Mouse (Mus musculus) limb, embryonic 12.5 days (tissue): Measurements from ENCODE around the gene Parp8. TPM values are rescaled to one million over a fixed set of nuclear protein-coding genes. Genes with fewer than 3 reads are reported as not detected.
A peak's percentile ranks its signal among the peaks of the same experiment; 100 is the strongest.

Source experiments
- ATAC-seq: fragments of 200-750 bp; cut with Nextera tagmentation; 2 replicates; pipeline ENCODE4 v1.8.0; 2017; ENCODE audit warnings: low read depth, moderate TSS enrichment; ENCODE audit not compliant: insufficient number of reproducible peaks, insufficient read depth, low FRiP score, low TSS enrichment
- H3K27ac ChIP-seq: fragments of 300-500 bp; sonication (generic); 2 replicates; pipeline ENCODE4 v1.5.1; 2016; ENCODE audit warnings: mild to moderate bottlenecking, moderate library complexity
- H3K27me3 ChIP-seq: fragments of 300-500 bp; sonication (generic); 2 replicates; pipeline ENCODE4 v1.6.1; 2016; ENCODE audit warnings: mild to moderate bottlenecking, moderate library complexity
- H3K36me3 ChIP-seq: fragments of 300-500 bp; sonication (generic); 2 replicates; pipeline ENCODE4 v1.6.1; 2016; ENCODE audit warnings: mild to moderate bottlenecking, moderate library complexity
- H3K4me1 ChIP-seq: fragments of 300-500 bp; sonication (generic); replicated peaks from 2 replicates; pipeline ENCODE4 v1.6.1; 2016
- H3K4me2 ChIP-seq: fragments of 300-500 bp; sonication (generic); 2 replicates; pipeline ENCODE4 v1.6.1; 2016; ENCODE audit warnings: mild to moderate bottlenecking, moderate library complexity
- H3K4me3 ChIP-seq: fragments of 300-500 bp; sonication (generic); replicated peaks from 2 replicates; pipeline ENCODE4 v1.5.1; 2016; ENCODE audit warnings: mild to moderate bottlenecking
- H3K9ac ChIP-seq: fragments of 300-500 bp; sonication (generic); replicated peaks from 2 replicates; pipeline ENCODE4 v1.6.1; 2016; ENCODE audit warnings: mild to moderate bottlenecking, moderate library complexity
- H3K9me3 ChIP-seq: fragments of 300-500 bp; sonication (generic); 2 replicates; pipeline ENCODE4 v1.6.1; 2016; ENCODE audit warnings: mild to moderate bottlenecking, moderate library complexity
- WGBS: fragments of 180-500 bp; shearing (Covaris S2); methylation state at CpG from one replicate; pipeline ENCODE4 v1.1.7; 2016; 5-methylcytosine and 5-hydroxymethylcytosine counted together
- polyA plus RNA-seq: library from polyadenylated mRNA; unstranded; fragments of >200 nt; fragmentation: Nextera tagmentation; extraction: Ambion mirVana; gene quantifications from 2 replicates; pipeline ENCODE4 v1.2.1, GENCODE M21; 2016

Gene Parp8
- polyA plus RNA-seq, result 20.2 and 20.9 TPM in 2 replicates

GRCm38 (mm10) chr13:117025226-117026067, at the start of gene Parp8:
TSS of gene Parp8 (minus strand) at chr13:117025537.
- no peaks in the 10 kb centered on the region for H3K36me3 ChIP-seq
- under 1% methylated on average over 59 of the region's 67 CpGs for WGBS
- peak within 1 kb of the TSS; percentile 94 for H3K27ac ChIP-seq
- peak within 1 kb of the TSS; percentile 92 for H3K9ac ChIP-seq
- peaks cover 17% of the 10 kb centered on the region for H3K4me1 ChIP-seq
- ATAC-seq, result peak; percentile 58
- no peaks in the 10 kb centered on the region for H3K27me3 ChIP-seq
- H3K9me3 ChIP-seq, result no peaks in the 10 kb centered on the region
- peak within 1 kb of the TSS; percentile 77 for H3K4me3 ChIP-seq
- peak within 1 kb of the TSS; percentile 72 for H3K4me2 ChIP-seq

- WGBS, result 46% methylated on average over 17 of the region's 17 CpGs
- no peak overlapping the region for H3K4me2 ChIP-seq
- H3K27me3 ChIP-seq, result no peaks in the 10 kb centered on the region
- H3K9me3 ChIP-seq, result no peaks in the 10 kb centered on the region
- H3K27ac ChIP-seq, result peak overlapping the region; percentile 57
- H3K4me1 ChIP-seq, result 0 out of 2 replicates have a peak, but pooled peaks cover 3% of the 10 kb centered on the region
- no peaks in the 10 kb centered on the region for H3K36me3 ChIP-seq
- H3K4me3 ChIP-seq, result no peak overlapping the region
- ATAC-seq, result no peak
- no peak overlapping the region for H3K9ac ChIP-seq
Observed at GRCm38 (mm10) chr13:117062628-117063315, 37.4 kb upstream of the Parp8 start.

- ATAC-seq, result no peak
- no peak overlapping the region for H3K4me2 ChIP-seq
- no peak overlapping the region for H3K9ac ChIP-seq
- no peak overlapping the region for H3K4me3 ChIP-seq
- no peaks in the 10 kb centered on the region for H3K27me3 ChIP-seq
- no peaks in the 10 kb centered on the region for H3K36me3 ChIP-seq
- 62% methylated on average over 2 of the region's 2 CpGs for WGBS
- H3K27ac ChIP-seq, result no peak overlapping the region
- H3K9me3 ChIP-seq, result no peaks in the 10 kb centered on the region
- no peaks in the 10 kb centered on the region for H3K4me1 ChIP-seq
Observed at GRCm38 (mm10) chr13:117056466-117056865, 31.1 kb upstream of the Parp8 start.

- Histone ChIP-seq H3K4me2 (no peak overlapping the region), H3K36me3 (no peaks in the 10 kb centered on the region), H3K9me3 (no peaks in the 10 kb centered on the region), H3K4me3 (no peak overlapping the region), H3K27me3 (no peaks in the 10 kb centered on the region), H3K9ac (no peak overlapping the region), H3K27ac (no peak overlapping the region), H3K4me1 (no peaks in the 10 kb centered on the region)
- WGBS, result 93% methylated on average over 7 of the region's 7 CpGs
- ATAC-seq, result no peak
Observed at GRCm38 (mm10) chr13:117054811-117055496, 29.6 kb upstream of the Parp8 start.

GRCm38 (mm10) chr13:117052748-117053147, 27.4 kb upstream of the Parp8 start:
- no peak for ATAC-seq
- Histone ChIP-seq H3K36me3 (no peaks in the 10 kb centered on the region), H3K9ac (no peak overlapping the region), H3K4me1 (no peaks in the 10 kb centered on the region), H3K4me3 (no peak overlapping the region), H3K4me2 (no peak overlapping the region), H3K27ac (no peak overlapping the region), H3K9me3 (no peaks in the 10 kb centered on the region), H3K27me3 (no peaks in the 10 kb centered on the region)
- WGBS, result 70% methylated on average over 3 of the region's 3 CpGs

GRCm38 (mm10) chr13:117048541-117048971, 23.2 kb upstream of the Parp8 start:
- Histone ChIP-seq H3K27ac (no peak overlapping the region), H3K9ac (no peak overlapping the region), H3K4me2 (no peak overlapping the region), H3K9me3 (no peaks in the 10 kb centered on the region), H3K36me3 (no peaks in the 10 kb centered on the region), H3K4me3 (no peak overlapping the region), H3K4me1 (no peaks in the 10 kb centered on the region), H3K27me3 (no peaks in the 10 kb centered on the region)
- no peak for ATAC-seq
- 70% methylated on average over 5 of the region's 5 CpGs for WGBS

GRCm38 (mm10) chr13:117043567-117043966, 18.2 kb upstream of the Parp8 start:
- H3K4me2 ChIP-seq, result no peak overlapping the region
- ATAC-seq, result no peak
- no peaks in the 10 kb centered on the region for H3K27me3 ChIP-seq
- H3K36me3 ChIP-seq, result no peaks in the 10 kb centered on the region
- no peaks in the 10 kb centered on the region for H3K9me3 ChIP-seq
- no peak overlapping the region for H3K27ac ChIP-seq
- no peak overlapping the region for H3K4me3 ChIP-seq
- no peak overlapping the region for H3K9ac ChIP-seq
- no peaks in the 10 kb centered on the region for H3K4me1 ChIP-seq

- Histone ChIP-seq H3K4me1 (no peaks in the 10 kb centered on the region), H3K4me3 (no peak overlapping the region), H3K9me3 (no peaks in the 10 kb centered on the region), H3K36me3 (no peaks in the 10 kb centered on the region), H3K4me2 (no peak overlapping the region), H3K27me3 (no peaks in the 10 kb centered on the region), H3K27ac (no peak overlapping the region), H3K9ac (no peak overlapping the region)
- no peak for ATAC-seq
Observed at GRCm38 (mm10) chr13:117041021-117041420, 15.7 kb upstream of the Parp8 start.

GRCm38 (mm10) chr13:117036277-117036676, 10.9 kb upstream of the Parp8 start:
- H3K4me2 ChIP-seq, result no peak overlapping the region
- WGBS, result 85% methylated on average over 5 of the region's 5 CpGs
- H3K9ac ChIP-seq, result no peak overlapping the region
- no peaks in the 10 kb centered on the region for H3K9me3 ChIP-seq
- no peaks in the 10 kb centered on the region for H3K4me1 ChIP-seq
- no peak overlapping the region for H3K27ac ChIP-seq
- no peak for ATAC-seq
- no peaks in the 10 kb centered on the region for H3K36me3 ChIP-seq
- H3K4me3 ChIP-seq, result no peak overlapping the region
- no peaks in the 10 kb centered on the region for H3K27me3 ChIP-seq

GRCm38 (mm10) chr13:117035121-117035520, 9.8 kb upstream of the Parp8 start:
- 63% methylated on average over 2 of the region's 2 CpGs for WGBS
- Histone ChIP-seq H3K36me3 (no peaks in the 10 kb centered on the region), H3K4me2 (no peak overlapping the region), H3K27me3 (no peaks in the 10 kb centered on the region), H3K4me1 (no peaks in the 10 kb centered on the region), H3K9ac (no peak overlapping the region), H3K27ac (no peak overlapping the region), H3K4me3 (no peak overlapping the region), H3K9me3 (no peaks in the 10 kb centered on the region)
- no peak for ATAC-seq

GRCm38 (mm10) chr13:117034676-117035075, 9.3 kb upstream of the Parp8 start:
- H3K9ac ChIP-seq, result no peak overlapping the region
- no peak overlapping the region for H3K27ac ChIP-seq
- 79% methylated on average over 1 of the region's 1 CpGs for WGBS
- no peaks in the 10 kb centered on the region for H3K36me3 ChIP-seq
- H3K9me3 ChIP-seq, result no peaks in the 10 kb centered on the region
- no peaks in the 10 kb centered on the region for H3K4me1 ChIP-seq
- no peak for ATAC-seq
- H3K4me3 ChIP-seq, result no peak overlapping the region
- no peak overlapping the region for H3K4me2 ChIP-seq
- H3K27me3 ChIP-seq, result no peaks in the 10 kb centered on the region
